Mouse (Mus musculus) heart, postnatal 0 days (tissue): ENCODE data around the gene Adh5. TPM values are rescaled to one million over a fixed set of nuclear protein-coding genes. Genes with fewer than 3 reads are reported as not detected.
"Not testable (repeated sequence)": the region's sequence is repeated elsewhere in the genome, so short reads cannot be mapped to it uniquely, and the experiment has no call there.

Source experiments
- ATAC-seq: fragments of 200-750 bp; cut with Nextera tagmentation; 2 replicates; pipeline ENCODE4 v1.8.0; 2017; ENCODE audit warnings: low read depth, moderate number of reproducible peaks, moderate library complexity; ENCODE audit not compliant: insufficient read depth
- DNase-seq: peaks from one replicate; pipeline ENCODE4 v3.0.0-alpha.2; 2016; ENCODE audit warnings: low spot score
- H3K27ac ChIP-seq: fragments of 300-500 bp; sonication (generic); 2 replicates; pipeline ENCODE4 v1.5.1; 2014; ENCODE audit warnings: low read depth, mild to moderate bottlenecking
- H3K27me3 ChIP-seq: fragments of 300-500 bp; sonication (generic); 2 replicates; pipeline ENCODE4 v1.6.1; 2014; ENCODE audit warnings: low read length, mixed read lengths; ENCODE audit not compliant: control insufficient read depth, insufficient read depth
- H3K36me3 ChIP-seq: fragments of 300-500 bp; sonication (generic); replicated peaks from 2 replicates; pipeline ENCODE4 v1.6.1; 2014; ENCODE audit warnings: low read length, mixed read lengths; ENCODE audit not compliant: control insufficient read depth, insufficient read depth
- H3K4me1 ChIP-seq: fragments of 300-500 bp; sonication (generic); 2 replicates; pipeline ENCODE4 v1.6.1; 2014; ENCODE audit warnings: antibody characterized with exemption; ENCODE audit not compliant: control insufficient read depth, insufficient read depth
- H3K4me2 ChIP-seq: fragments of 300-500 bp; sonication (generic); 2 replicates; pipeline ENCODE4 v1.6.1; 2014; ENCODE audit warnings: low read depth, mild to moderate bottlenecking, low read length, moderate library complexity
- H3K4me3 ChIP-seq: fragments of 300-500 bp; sonication (generic); 2 replicates; pipeline ENCODE4 v1.5.1; 2014; ENCODE audit warnings: low read depth, low read length
- H3K9ac ChIP-seq: fragments of 300-500 bp; sonication (generic); replicated peaks from 2 replicates; pipeline ENCODE4 v1.6.1; 2014; ENCODE audit warnings: low read depth, low read length, mixed read lengths
- H3K9me3 ChIP-seq: fragments of 300-500 bp; sonication (generic); replicated peaks from 2 replicates; pipeline ENCODE4 v1.6.1; 2016; ENCODE audit warnings: low read length; ENCODE audit not compliant: control insufficient read depth
- CTCF ChIP-seq: IDR thresholded peaks from 2 replicates; pipeline ENCODE4 v1.5.1; 2016; ENCODE audit warnings: antibody characterized with exemption, control low read depth, low read depth
- EP300 ChIP-seq: IDR thresholded peaks from 2 replicates; pipeline ENCODE4 v1.6.1; 2016; ENCODE audit warnings: antibody characterized with exemption, low read depth
- WGBS: fragments of 180-500 bp; shearing (Covaris S2); extraction: QIAGEN DNeasy Blood & Tissue Kit; methylation state at CpG from one replicate; pipeline ENCODE4 v1.1.7; 2014; 5-methylcytosine and 5-hydroxymethylcytosine counted together
- polyA plus RNA-seq: library from polyadenylated mRNA; unstranded; fragments of >200 nt; fragmentation: Nextera tagmentation; extraction: Ambion mirVana; gene quantifications from 2 replicates; pipeline ENCODE4 v1.2.1, GENCODE M21; 2015
- total RNA-seq: library from RNA; depleted of rRNA; stranded (reverse); fragments of >200 nt; gene quantifications from 2 replicates; pipeline ENCODE4 v1.2.3, GENCODE M21; 2014; ENCODE audit warnings: low replicate concordance

Gene Adh5
- total and polyA plus RNA-seq, 2 experiments from 2014 or later = 137 to 169 TPM

GRCm38 (mm10) chr3:138460260-138460659 lies 17.4 kb downstream of the Adh5 start:
- Histone ChIP-seq H3K4me2 (no peak overlapping the region), H3K9me3 (no peaks in the 10 kb centered on the region), H3K27ac (no peak overlapping the region), H3K4me3 (no peak overlapping the region), H3K27me3 (no peaks in the 10 kb centered on the region), H3K36me3 (peaks cover 83% of the 10 kb centered on the region), H3K9ac (no peak overlapping the region), H3K4me1 (no peaks in the 10 kb centered on the region)
- ATAC-seq (no peak), DNase-seq (no peak)
- TF ChIP-seq CTCF = peak; percentile 40
- TF ChIP-seq EP300 = no peak
- 79% methylated on average over 13 of the region's 13 CpGs for WGBS

- DNase-seq = no peak
- no peaks in the 10 kb centered on the region for H3K9me3 ChIP-seq
- no peaks in the 10 kb centered on the region for H3K4me1 ChIP-seq
- H3K27ac ChIP-seq = no peak overlapping the region
- no peak for ATAC-seq
- H3K9ac ChIP-seq = no peak overlapping the region
- H3K36me3 ChIP-seq = peaks cover 79% of the 10 kb centered on the region
- H3K27me3 ChIP-seq = no peaks in the 10 kb centered on the region
- H3K4me3 ChIP-seq = no peak overlapping the region
- 94% methylated on average over 3 of the region's 3 CpGs for WGBS
- no peak overlapping the region for H3K4me2 ChIP-seq
- TF ChIP-seq CTCF (no peak), EP300 (no peak)
Observed at GRCm38 (mm10) chr3:138461832-138462231, 18.9 kb downstream of the Adh5 start.

GRCm38 (mm10) chr3:138463137-138463536 lies 20.2 kb downstream of the Adh5 start:
- Histone ChIP-seq H3K36me3 (peaks cover 77% of the 10 kb centered on the region), H3K9me3 (no peaks in the 10 kb centered on the region), H3K4me1 (no peaks in the 10 kb centered on the region), H3K9ac (no peak overlapping the region), H3K4me2 (no peak overlapping the region), H3K27ac (no peak overlapping the region), H3K4me3 (no peak overlapping the region), H3K27me3 (no peaks in the 10 kb centered on the region)
- no peak for TF ChIP-seq EP300
- TF ChIP-seq CTCF = peak; percentile 64
- WGBS = 88% methylated on average over 2 of the region's 2 CpGs
- ATAC-seq (no peak), DNase-seq (peak; percentile 33)

GRCm38 (mm10) chr3:138463807-138464206 lies 20.9 kb downstream of the Adh5 start:
- H3K9ac ChIP-seq = no peak overlapping the region
- TF ChIP-seq EP300 (no peak), CTCF (no peak)
- H3K27me3 ChIP-seq = no peaks in the 10 kb centered on the region
- no peak overlapping the region for H3K4me2 ChIP-seq
- H3K36me3 ChIP-seq = peaks cover 77% of the 10 kb centered on the region
- H3K27ac ChIP-seq = no peak overlapping the region
- 78% methylated on average over 6 of the region's 6 CpGs for WGBS
- no peak for ATAC-seq
- no peak for DNase-seq
- no peaks in the 10 kb centered on the region for H3K9me3 ChIP-seq
- H3K4me3 ChIP-seq = no peak overlapping the region
- no peaks in the 10 kb centered on the region for H3K4me1 ChIP-seq

GRCm38 (mm10) chr3:138464573-138465147 lies 21.8 kb downstream of the Adh5 start:
- Histone ChIP-seq H3K4me3 (no peak overlapping the region), H3K27ac (no peak overlapping the region), H3K36me3 (peaks cover 74% of the 10 kb centered on the region), H3K9me3 (no peaks in the 10 kb centered on the region), H3K4me1 (no peaks in the 10 kb centered on the region), H3K9ac (no peak overlapping the region), H3K27me3 (no peaks in the 10 kb centered on the region), H3K4me2 (no peak overlapping the region)
- DNase-seq (no peak), ATAC-seq (no peak)
- WGBS = 69% methylated on average over 16 of the region's 16 CpGs
- no peak for TF ChIP-seq CTCF
- TF ChIP-seq EP300 = no peak

- not testable (repeated sequence) for ATAC-seq, H3K27ac ChIP-seq, H3K4me3 ChIP-seq, H3K4me1 ChIP-seq, DNase-seq, H3K4me2 ChIP-seq, H3K9ac ChIP-seq, H3K27me3 ChIP-seq, H3K9me3 ChIP-seq
- 95% methylated on average over 1 of the region's 1 CpGs for WGBS
- H3K36me3 ChIP-seq = peaks cover 70% of the 10 kb centered on the region
Observed at GRCm38 (mm10) chr3:138466656-138467055, 23.8 kb downstream of the Adh5 start.
